Mouse (Mus musculus): Measurements from ENCODE around the gene Cldn2. TPM values are rescaled to one million over a fixed set of nuclear protein-coding genes. Genes with fewer than 3 reads are reported as not detected.

The Cldn2 gene
- polyA plus RNA-seq, 1 experiment, result 1.3 TPM

GRCm38 (mm10) chrX:139839057-139839456 is 38.4 kb downstream of the Cldn2 start:
- H3K4me1 ChIP-seq (ENCODE audit: control insufficient read depth, insufficient read depth, low read length), result no peaks in the 10 kb centered on the region
- no peak overlapping the region for H3K27ac ChIP-seq (ENCODE audit: control insufficient read depth, insufficient read depth, low read depth, low read length, poor library complexity)
- TF ChIP-seq CTCF (IDR thresholded peaks at IDR 0.05; ENCODE audit: control insufficient read depth, insufficient read depth, low read length) (no peak), POLR2A (IDR thresholded peaks at IDR 0.05; ENCODE audit: borderline replicate concordance, control insufficient read depth, low read depth, low read length) (no peak)
- 66% methylated on average over 3 of the region's 3 CpGs for WGBS
- no peak overlapping the region for H3K4me3 ChIP-seq (replicated peaks; ENCODE audit: control insufficient read depth, low read depth, low read length)

- TF ChIP-seq POLR2A (IDR thresholded peaks at IDR 0.05; ENCODE audit: borderline replicate concordance, control insufficient read depth, low read depth, low read length) (no peak), CTCF (IDR thresholded peaks at IDR 0.05; ENCODE audit: control insufficient read depth, insufficient read depth, low read length) (no peak)
- Histone ChIP-seq H3K27ac (ENCODE audit: control insufficient read depth, insufficient read depth, low read depth, low read length, poor library complexity) (no peak overlapping the region), H3K4me3 (replicated peaks; ENCODE audit: control insufficient read depth, low read depth, low read length) (no peak overlapping the region), H3K4me1 (ENCODE audit: control insufficient read depth, insufficient read depth, low read length) (no peaks in the 10 kb centered on the region)
- WGBS, result 66% methylated on average over 6 of the region's 6 CpGs
These were observed 40.5 kb downstream of the Cldn2 start for GRCm38 (mm10) chrX:139841091-139841490.

- Histone ChIP-seq H3K4me3 (replicated peaks; ENCODE audit: control insufficient read depth, low read depth, low read length) (no peak overlapping the region), H3K27ac (ENCODE audit: control insufficient read depth, insufficient read depth, low read depth, low read length, poor library complexity) (no peak overlapping the region), H3K4me1 (ENCODE audit: control insufficient read depth, insufficient read depth, low read length) (no peaks in the 10 kb centered on the region)
- WGBS, result 84% methylated on average over 4 of the region's 4 CpGs
- no peak for TF ChIP-seq POLR2A (IDR thresholded peaks at IDR 0.05; ENCODE audit: borderline replicate concordance, control insufficient read depth, low read depth, low read length)
- TF ChIP-seq CTCF (IDR thresholded peaks at IDR 0.05; ENCODE audit: control insufficient read depth, insufficient read depth, low read length), result no peak
These were observed 54.2 kb downstream of the Cldn2 start for GRCm38 (mm10) chrX:139854795-139855194.

- Histone ChIP-seq H3K27ac (ENCODE audit: control insufficient read depth, insufficient read depth, low read depth, low read length, poor library complexity) (no peak overlapping the region), H3K4me1 (ENCODE audit: control insufficient read depth, insufficient read depth, low read length) (no peaks in the 10 kb centered on the region), H3K4me3 (replicated peaks; ENCODE audit: control insufficient read depth, low read depth, low read length) (no peak overlapping the region)
- WGBS, result 77% methylated on average over 5 of the region's 5 CpGs
- no peak for TF ChIP-seq POLR2A (IDR thresholded peaks at IDR 0.05; ENCODE audit: borderline replicate concordance, control insufficient read depth, low read depth, low read length)
- TF ChIP-seq CTCF (IDR thresholded peaks at IDR 0.05; ENCODE audit: control insufficient read depth, insufficient read depth, low read length), result no peak
These were observed 58.8 kb downstream of the Cldn2 start for GRCm38 (mm10) chrX:139859402-139859801.

Other genes starting within 250 kb of the Cldn2 start
- gene Rnf128, start 237.5 kb upstream of the Cldn2 start, polyA plus RNA-seq (2011; ENCODE audit: insufficient read depth, insufficient read length, low replicate concordance, missing spikeins), result 0.47 and 2.5 TPM in 2 replicates
- 0.50 and 0.88 TPM in 2 replicates for gene Tbc1d8b, start 115.8 kb upstream of the Cldn2 start, polyA plus RNA-seq (2011; ENCODE audit: insufficient read depth, insufficient read length, low replicate concordance, missing spikeins)
- 1.6 TPM in 1 of 2 replicates, not detected in the other for gene Gm15013, start 86.3 kb upstream of the Cldn2 start, polyA plus RNA-seq (2011; ENCODE audit: insufficient read depth, insufficient read length, low replicate concordance, missing spikeins)
- not detected in 2 replicates for gene Ripply1, start 18.5 kb upstream of the Cldn2 start, polyA plus RNA-seq (2011; ENCODE audit: insufficient read depth, insufficient read length, low replicate concordance, missing spikeins)
- 0.59 and 2.8 TPM in 2 replicates for gene Morc4, start 70.8 kb downstream of the Cldn2 start, polyA plus RNA-seq (2011; ENCODE audit: insufficient read depth, insufficient read length, low replicate concordance, missing spikeins)
- 2.9 and 5.0 TPM in 2 replicates for gene Rbm41, start 197.8 kb downstream of the Cldn2 start, polyA plus RNA-seq (2011; ENCODE audit: insufficient read depth, insufficient read length, low replicate concordance, missing spikeins)